8 mouse cellular contexts compared by ENCODE assay signal in genomic region chr7:28918540-28918939, GRCm38 (mm10). TPM values are rescaled to one million over a fixed set of nuclear protein-coding genes. Genes with fewer than 3 reads are reported as not detected.
A peak's percentile ranks its signal among the peaks of the same experiment; 100 is the strongest.
DNase-seq lines count a peak whose midpoint lies in the region; ATAC-seq and TF ChIP-seq lines count a peak whose summit lies in the region.

No protein-coding gene starts in this region.

- H3K4me3 ChIP-seq in cerebellum, adult 2 months (replicated peaks; ENCODE audit: insufficient read depth, low read depth, low read length), result no peak overlapping the region
- no peak overlapping the region for H3K4me3 ChIP-seq in embryonic facial prominence, embryonic 10.5 days
- H3K4me3 ChIP-seq in liver, embryonic 15.5 days (replicated peaks), result no peak overlapping the region
- no peak overlapping the region for H3K4me3 ChIP-seq in midbrain, embryonic 11.5 days (ENCODE audit: low read depth, low read length)

- no peak for TF ChIP-seq POLR2A in cerebellum, adult 2 months (IDR thresholded peaks at IDR 0.05; ENCODE audit: borderline replicate concordance, insufficient read depth, low read length)

- DNase-seq in cerebellum, adult 2 months, result no peak
- DNase-seq in cerebellum, postnatal 4 days (ENCODE audit: low spot score in 2 of 2), result no peak
- DNase-seq in kidney, adult 9 months, result peak; percentile 9
- DNase-seq in kidney, postnatal 25 days, result no peak
- no peak for DNase-seq in embryonic facial prominence, embryonic 10.5 days (ENCODE audit: low spot score)
- DNase-seq in midbrain, embryonic 11.5 days (ENCODE audit: low spot score, missing footprints), result no peak
- DNase-seq in urinary bladder, postnatal 36 days (ENCODE audit: low spot score in 2 of 2), result no peak

- no peak for TF ChIP-seq CTCF in cerebellum, adult 2 months (IDR thresholded peaks at IDR 0.05; ENCODE audit: borderline replicate concordance, insufficient read depth, low read depth, low read length)

- ATAC-seq in liver, embryonic 15.5 days (ENCODE audit: insufficient read depth), result no peak
- ATAC-seq in midbrain, embryonic 11.5 days (ENCODE audit: low FRiP score), result no peak

- H3K9ac ChIP-seq in liver, embryonic 15.5 days, result no peak overlapping the region
- no peak overlapping the region for H3K9ac ChIP-seq in midbrain, embryonic 11.5 days (ENCODE audit: low read length)

- no peak overlapping the region for H3K4me2 ChIP-seq in liver, embryonic 15.5 days
- H3K4me2 ChIP-seq in midbrain, embryonic 11.5 days, result no peak overlapping the region

- WGBS in cerebellum, adult 2 months, result 32% methylated on average over 8 of the region's 8 CpGs
- 66% methylated on average over 8 of the region's 8 CpGs for WGBS in embryonic facial prominence, embryonic 10.5 days
- WGBS in liver, embryonic 15.5 days (ENCODE audit: insufficient replicate concordance), result 86% methylated on average over 8 of the region's 8 CpGs
- 83% methylated on average over 8 of the region's 8 CpGs for WGBS in midbrain, embryonic 11.5 days

- peak overlapping the region; percentile 78 for H3K27ac ChIP-seq in cerebellum, adult 2 months (ENCODE audit: insufficient read depth, low read length)
- peak overlapping the region; percentile 78; the same call in 1 of the 2 replicates for H3K27ac ChIP-seq in embryonic facial prominence, embryonic 10.5 days (replicated peaks)
- H3K27ac ChIP-seq in liver, embryonic 15.5 days (replicated peaks), result peak overlapping the region; percentile 53
- no peak overlapping the region for H3K27ac ChIP-seq in midbrain, embryonic 11.5 days (ENCODE audit: low read depth, low read length)

- no peaks in the 10 kb centered on the region for H3K27me3 ChIP-seq in cerebellum, adult 2 months (ENCODE audit: control insufficient read depth, insufficient read depth, low read length)
- no peaks in the 10 kb centered on the region for H3K27me3 ChIP-seq in embryonic facial prominence, embryonic 10.5 days (replicated peaks; ENCODE audit: low read depth, poor library complexity, severe bottlenecking)
- H3K27me3 ChIP-seq in liver, embryonic 15.5 days, result no peaks in the 10 kb centered on the region
- H3K27me3 ChIP-seq in midbrain, embryonic 11.5 days (ENCODE audit: control insufficient read depth, insufficient read depth, low read length), result no peaks in the 10 kb centered on the region

- peaks cover 54% of the 10 kb centered on the region for H3K4me1 ChIP-seq in cerebellum, adult 2 months (ENCODE audit: control insufficient read depth, insufficient read depth, low read length)
- H3K4me1 ChIP-seq in embryonic facial prominence, embryonic 10.5 days, result peaks cover 53% of the 10 kb centered on the region
- peaks cover 73% of the 10 kb centered on the region for H3K4me1 ChIP-seq in liver, embryonic 15.5 days (replicated peaks)
- peaks cover 5% of the 10 kb centered on the region for H3K4me1 ChIP-seq in midbrain, embryonic 11.5 days (ENCODE audit: control insufficient read depth, insufficient read depth, low read length)

- peaks cover 84% of the 10 kb centered on the region for H3K36me3 ChIP-seq in embryonic facial prominence, embryonic 10.5 days (replicated peaks)
- peaks cover 76% of the 10 kb centered on the region for H3K36me3 ChIP-seq in liver, embryonic 15.5 days (replicated peaks)
- peaks cover 15% of the 10 kb centered on the region for H3K36me3 ChIP-seq in midbrain, embryonic 11.5 days (ENCODE audit: control insufficient read depth, insufficient read depth, low read length)

- H3K9me3 ChIP-seq in embryonic facial prominence, embryonic 10.5 days, result no peaks in the 10 kb centered on the region
- no peaks in the 10 kb centered on the region for H3K9me3 ChIP-seq in liver, embryonic 15.5 days (replicated peaks)
- no peaks in the 10 kb centered on the region for H3K9me3 ChIP-seq in midbrain, embryonic 11.5 days (ENCODE audit: control insufficient read depth, low read length)

RNA-seq across cellular contexts. Expression of gene Capn12, which starts 37.3 kb away (rescaled TPM):
- 0.41 and 0.46 TPM in 2 replicates for polyA plus RNA-seq in cerebellum, adult 2 months (2012; rRNA removed)
- polyA plus RNA-seq in embryonic facial prominence, embryonic 10.5 days (2016; fragmentation: Nextera tagmentation; extraction: Ambion mirVana), result 0.44 and 0.55 TPM in 2 replicates
- 0.08 and 0.15 TPM in 2 replicates for polyA plus RNA-seq in liver, embryonic 15.5 days (2015; fragmentation: Nextera tagmentation; extraction: Ambion mirVana)
- polyA plus RNA-seq in midbrain, embryonic 11.5 days (2014; fragmentation: Nextera tagmentation; extraction: Ambion mirVana), result 0.17 and 0.42 TPM in 2 replicates

RNA-seq across cellular contexts. Expression of gene Actn4, which starts 43.6 kb away (rescaled TPM):
- polyA plus RNA-seq in cerebellum, adult 2 months (2012; rRNA removed), result 129 and 135 TPM in 2 replicates
- 260 and 269 TPM in 2 replicates for polyA plus RNA-seq in embryonic facial prominence, embryonic 10.5 days (2016; fragmentation: Nextera tagmentation; extraction: Ambion mirVana)
- polyA plus RNA-seq in liver, embryonic 15.5 days (2015; fragmentation: Nextera tagmentation; extraction: Ambion mirVana), result 126 and 147 TPM in 2 replicates
- 141 and 144 TPM in 2 replicates for polyA plus RNA-seq in midbrain, embryonic 11.5 days (2014; fragmentation: Nextera tagmentation; extraction: Ambion mirVana)

RNA-seq across cellular contexts. Expression of gene Lgals7, which starts 54.9 kb away (rescaled TPM):
- polyA plus RNA-seq in cerebellum, adult 2 months (2012; rRNA removed), result 0.16 TPM in 1 of 2 replicates, not detected in the other
- 0.63 and 1.9 TPM in 2 replicates for polyA plus RNA-seq in embryonic facial prominence, embryonic 10.5 days (2016; fragmentation: Nextera tagmentation; extraction: Ambion mirVana)
- 0.24 TPM in 1 of 2 replicates, not detected in the other for polyA plus RNA-seq in liver, embryonic 15.5 days (2015; fragmentation: Nextera tagmentation; extraction: Ambion mirVana)
- 0.97 and 1.4 TPM in 2 replicates for polyA plus RNA-seq in midbrain, embryonic 11.5 days (2014; fragmentation: Nextera tagmentation; extraction: Ambion mirVana)
